Mouse (Mus musculus): ENCODE data around the gene Capza1. TPM values are rescaled to one million over a fixed set of nuclear protein-coding genes. Genes with fewer than 3 reads are reported as not detected.
A peak's percentile ranks its signal among the peaks of the same experiment; 100 is the strongest.

Gene Capza1
- polyA plus RNA-seq, 1 experiment from 2014 or later = 109 TPM

DNA sequence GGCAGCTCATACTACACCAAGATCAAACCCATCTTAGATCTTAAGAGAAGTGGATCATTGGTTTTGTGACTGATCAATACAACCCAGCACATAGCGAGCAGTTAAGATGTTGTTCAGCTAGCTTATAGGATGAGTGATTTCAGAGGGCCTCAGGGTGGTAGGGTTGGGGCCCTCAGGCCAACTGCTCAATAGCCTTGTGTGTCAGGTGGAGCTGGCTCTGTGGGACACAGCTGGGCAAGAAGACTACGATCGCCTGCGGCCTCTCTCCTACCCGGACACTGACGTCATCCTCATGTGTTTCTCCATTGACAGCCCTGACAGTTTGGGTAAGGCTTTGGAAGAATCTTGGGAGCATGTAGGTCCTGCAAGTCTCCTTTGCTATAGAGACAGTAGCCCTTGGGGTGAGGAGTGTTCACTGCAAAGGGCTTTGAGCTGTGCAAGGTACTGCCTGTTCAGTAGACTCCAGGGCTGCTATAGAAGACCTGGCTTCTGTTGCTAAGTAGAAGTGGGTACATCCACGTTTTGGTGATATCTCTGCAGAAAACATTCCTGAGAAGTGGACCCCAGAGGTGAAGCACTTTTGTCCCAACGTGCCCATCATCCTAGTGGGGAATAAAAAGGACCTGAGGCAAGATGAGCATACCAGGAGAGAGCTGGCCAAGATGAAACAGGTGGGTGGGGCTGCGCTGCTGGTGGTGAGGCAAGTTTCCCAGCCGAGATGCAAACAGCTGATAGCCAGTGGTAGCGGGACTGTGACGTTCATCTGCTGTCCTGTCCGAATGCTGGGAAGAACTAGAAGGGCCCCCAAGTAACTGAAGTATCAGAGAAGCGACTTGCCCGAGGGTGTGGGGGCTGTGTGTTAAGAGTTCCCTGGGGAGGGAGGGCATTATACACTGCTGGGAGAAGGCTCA is 71.7 kb downstream of the Capza1 start:
- peaks cover 44% of the 10 kb centered on the region for H3K36me3 ChIP-seq (ENCODE audit: control insufficient read depth, insufficient read depth)
- no peak overlapping the region for H3K4me3 ChIP-seq (ENCODE audit: low read depth, low read length)
- peaks cover 21% of the 10 kb centered on the region for H3K4me1 ChIP-seq (replicated peaks; ENCODE audit: control insufficient read depth, insufficient read depth, low read length)
- no peak for ATAC-seq
- H3K4me2 ChIP-seq (replicated peaks; ENCODE audit: low read depth) = peak overlapping the region; percentile 13; the same call in 1 of the 2 replicates
- H3K9me3 ChIP-seq (ENCODE audit: control insufficient read depth) = no peaks in the 10 kb centered on the region
- H3K9ac ChIP-seq (ENCODE audit: low read depth, low read length) = no peak overlapping the region
- no peaks in the 10 kb centered on the region for H3K27me3 ChIP-seq (replicated peaks; ENCODE audit: control insufficient read depth, insufficient read depth, low read length)
- TF ChIP-seq CTCF (IDR thresholded peaks at IDR 0.05; ENCODE audit: low read depth) = no peak
- H3K27ac ChIP-seq (ENCODE audit: low read depth, low read length) = peak overlapping the region; percentile 46
- 45% methylated on average over 15 of the region's 15 CpGs for WGBS

DNA sequence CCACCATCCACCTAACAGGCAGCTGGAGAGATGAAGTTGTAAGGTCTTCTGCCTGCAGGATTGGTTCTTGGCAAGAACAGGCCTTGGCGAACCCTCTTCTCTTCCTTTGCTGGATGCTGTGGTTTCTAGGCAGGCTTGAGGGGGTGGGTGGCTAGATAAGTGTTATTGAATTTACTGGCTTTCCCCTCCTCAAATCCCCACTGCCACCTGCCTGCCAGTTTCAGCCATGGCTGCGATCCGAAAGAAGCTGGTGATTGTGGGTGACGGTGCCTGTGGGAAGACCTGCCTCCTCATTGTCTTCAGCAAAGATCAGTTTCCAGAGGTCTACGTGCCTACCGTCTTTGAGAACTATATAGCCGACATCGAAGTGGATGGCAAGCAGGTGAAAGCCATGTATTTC is 72.6 kb downstream of the Capza1 start:
- Histone ChIP-seq H3K36me3 (ENCODE audit: control insufficient read depth, insufficient read depth) (peaks cover 36% of the 10 kb centered on the region), H3K27me3 (replicated peaks; ENCODE audit: control insufficient read depth, insufficient read depth, low read length) (no peaks in the 10 kb centered on the region), H3K9ac (ENCODE audit: low read depth, low read length) (no peak overlapping the region), H3K9me3 (ENCODE audit: control insufficient read depth) (no peaks in the 10 kb centered on the region), H3K4me2 (replicated peaks; ENCODE audit: low read depth) (peak overlapping the region; percentile 86), H3K4me1 (replicated peaks; ENCODE audit: control insufficient read depth, insufficient read depth, low read length) (peaks cover 21% of the 10 kb centered on the region), H3K4me3 (ENCODE audit: low read depth, low read length) (no peak overlapping the region), H3K27ac (ENCODE audit: low read depth, low read length) (peak overlapping the region; percentile 93; the same call in 1 of the 2 replicates)
- ATAC-seq = no peak
- TF ChIP-seq CTCF (IDR thresholded peaks at IDR 0.05; ENCODE audit: low read depth) = no peak
- WGBS = 83% methylated on average over 8 of the region's 8 CpGs

DNA sequence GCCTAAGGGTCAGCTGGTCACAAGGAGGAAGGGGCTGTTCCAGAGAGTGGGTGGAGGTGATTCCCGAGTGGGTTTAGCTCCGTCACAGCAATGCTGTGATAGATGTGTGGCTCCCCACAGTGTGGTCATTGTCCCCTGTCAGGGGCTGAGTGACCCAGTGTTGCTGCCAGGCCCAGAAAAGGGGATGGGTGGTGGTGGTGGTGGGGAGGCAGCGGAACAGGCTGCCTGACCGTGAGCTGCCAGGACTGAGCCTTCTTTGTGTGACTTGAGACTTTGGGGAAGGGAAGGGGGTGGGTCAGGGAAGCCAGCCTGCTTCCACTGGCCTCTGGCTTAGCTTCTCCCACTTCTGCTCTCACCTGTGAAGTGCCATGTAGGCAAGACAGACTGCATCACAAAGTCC is 73.3 kb downstream of the Capza1 start:
- Histone ChIP-seq H3K27ac (ENCODE audit: low read depth, low read length) (peak overlapping the region; percentile 93), H3K4me2 (replicated peaks; ENCODE audit: low read depth) (peak overlapping the region; percentile 86), H3K36me3 (ENCODE audit: control insufficient read depth, insufficient read depth) (peaks cover 32% of the 10 kb centered on the region), H3K4me1 (replicated peaks; ENCODE audit: control insufficient read depth, insufficient read depth, low read length) (peaks cover 21% of the 10 kb centered on the region), H3K9ac (ENCODE audit: low read depth, low read length) (peak overlapping the region; percentile 37; the same call in 1 of the 2 replicates), H3K9me3 (ENCODE audit: control insufficient read depth) (no peaks in the 10 kb centered on the region), H3K27me3 (replicated peaks; ENCODE audit: control insufficient read depth, insufficient read depth, low read length) (no peaks in the 10 kb centered on the region), H3K4me3 (ENCODE audit: low read depth, low read length) (peak overlapping the region; percentile 80; the same call in 1 of the 2 replicates)
- WGBS = 38% methylated on average over 4 of the region's 4 CpGs
- TF ChIP-seq CTCF (IDR thresholded peaks at IDR 0.05; ENCODE audit: low read depth) = no peak
- no peak for ATAC-seq

DNA sequence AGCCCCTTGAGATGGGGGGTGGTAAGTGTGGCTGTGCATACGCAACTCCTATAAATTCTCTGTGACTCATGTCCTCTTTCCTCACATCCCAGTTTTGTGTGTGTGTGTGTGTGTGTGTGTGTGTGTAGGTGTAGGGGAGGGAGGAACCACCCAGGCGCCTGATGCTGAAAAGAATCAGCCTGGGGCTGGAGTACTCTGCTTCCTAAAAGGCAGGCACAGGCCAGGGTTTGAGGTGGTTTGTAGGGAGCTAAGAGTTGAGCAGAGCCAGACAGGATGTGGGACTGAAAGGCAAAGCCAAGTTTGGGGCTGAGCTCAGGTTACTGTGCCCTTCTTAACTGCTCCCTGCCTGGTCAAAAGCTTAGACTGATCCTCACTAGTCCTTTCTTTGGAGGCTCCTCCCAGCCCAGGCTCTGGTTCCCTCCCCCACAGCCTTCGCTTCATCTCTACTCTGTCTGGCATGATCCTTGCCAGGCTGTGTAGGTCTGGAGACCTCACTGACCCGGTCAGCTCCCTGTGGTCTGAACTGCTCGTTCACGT is 73.8 kb downstream of the Capza1 start:
- Histone ChIP-seq H3K27ac (ENCODE audit: low read depth, low read length) (peak overlapping the region; percentile 93), H3K9me3 (ENCODE audit: control insufficient read depth) (no peaks in the 10 kb centered on the region), H3K4me1 (replicated peaks; ENCODE audit: control insufficient read depth, insufficient read depth, low read length) (peaks cover 21% of the 10 kb centered on the region), H3K27me3 (replicated peaks; ENCODE audit: control insufficient read depth, insufficient read depth, low read length) (no peaks in the 10 kb centered on the region), H3K4me2 (replicated peaks; ENCODE audit: low read depth) (peak overlapping the region; percentile 86), H3K4me3 (ENCODE audit: low read depth, low read length) (peak overlapping the region; percentile 80), H3K9ac (ENCODE audit: low read depth, low read length) (peak overlapping the region; percentile 92), H3K36me3 (ENCODE audit: control insufficient read depth, insufficient read depth) (peaks cover 30% of the 10 kb centered on the region)
- no peak for TF ChIP-seq CTCF (IDR thresholded peaks at IDR 0.05; ENCODE audit: low read depth)
- ATAC-seq = 0 out of 2 replicates have a peak, but pooled peaks have one; percentile 2
- 22% methylated on average over 6 of the region's 6 CpGs for WGBS

DNA sequence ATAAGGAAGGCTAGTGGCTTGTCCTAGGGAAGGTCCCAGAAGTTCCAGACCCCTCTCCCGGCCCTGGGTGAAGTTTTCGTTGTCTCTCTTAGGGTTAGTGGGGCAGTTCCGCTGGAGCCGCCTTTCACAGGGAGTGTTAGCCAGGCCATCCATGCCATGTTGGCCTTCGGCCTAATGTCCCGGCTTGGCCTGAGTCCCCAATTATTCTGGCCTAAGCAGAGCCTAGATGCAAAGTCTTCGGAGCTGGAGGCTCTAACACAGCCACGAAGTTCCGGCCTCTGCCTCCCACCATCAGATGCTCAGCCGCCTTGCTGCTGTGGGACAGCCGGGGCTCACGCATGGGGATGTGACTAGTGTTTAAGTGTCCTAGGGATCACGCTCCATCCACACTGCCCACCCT is 74.5 kb downstream of the Capza1 start:
- peak overlapping the region; percentile 80 for H3K4me3 ChIP-seq (ENCODE audit: low read depth, low read length)
- no peak for TF ChIP-seq CTCF (IDR thresholded peaks at IDR 0.05; ENCODE audit: low read depth)
- H3K36me3 ChIP-seq (ENCODE audit: control insufficient read depth, insufficient read depth) = peaks cover 24% of the 10 kb centered on the region
- H3K4me1 ChIP-seq (replicated peaks; ENCODE audit: control insufficient read depth, insufficient read depth, low read length) = peaks cover 17% of the 10 kb centered on the region
- ATAC-seq = no peak
- no peaks in the 10 kb centered on the region for H3K27me3 ChIP-seq (replicated peaks; ENCODE audit: control insufficient read depth, insufficient read depth, low read length)
- H3K9ac ChIP-seq (ENCODE audit: low read depth, low read length) = peak overlapping the region; percentile 92
- H3K27ac ChIP-seq (ENCODE audit: low read depth, low read length) = peak overlapping the region; percentile 93
- peak overlapping the region; percentile 86 for H3K4me2 ChIP-seq (replicated peaks; ENCODE audit: low read depth)
- H3K9me3 ChIP-seq (ENCODE audit: control insufficient read depth) = no peaks in the 10 kb centered on the region
- WGBS = 36% methylated on average over 13 of the region's 13 CpGs

DNA sequence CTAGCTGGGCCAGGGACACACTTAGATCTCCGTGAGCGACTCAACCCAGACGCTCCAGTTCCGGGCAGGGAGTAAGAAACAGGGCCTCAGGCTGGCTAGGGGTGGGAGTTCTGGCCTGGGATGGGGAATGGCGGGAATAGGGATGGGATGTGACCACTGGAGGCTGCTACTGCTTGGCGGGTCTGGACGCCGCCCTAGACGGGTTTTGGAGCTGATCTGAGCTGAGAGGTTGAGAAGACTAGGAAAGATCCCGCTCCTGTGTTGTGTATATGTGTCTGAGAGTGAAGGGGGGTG is 75.0 kb downstream of the Capza1 start:
- WGBS = 4% methylated on average over 10 of the region's 10 CpGs
- H3K27me3 ChIP-seq (replicated peaks; ENCODE audit: control insufficient read depth, insufficient read depth, low read length) = no peaks in the 10 kb centered on the region
- peaks cover 24% of the 10 kb centered on the region for H3K36me3 ChIP-seq (ENCODE audit: control insufficient read depth, insufficient read depth)
- H3K9ac ChIP-seq (ENCODE audit: low read depth, low read length) = peak overlapping the region; percentile 92
- TF ChIP-seq CTCF (IDR thresholded peaks at IDR 0.05; ENCODE audit: low read depth) = no peak
- H3K4me3 ChIP-seq (ENCODE audit: low read depth, low read length) = peak overlapping the region; percentile 80
- H3K4me2 ChIP-seq (replicated peaks; ENCODE audit: low read depth) = peak overlapping the region; percentile 86
- H3K4me1 ChIP-seq (replicated peaks; ENCODE audit: control insufficient read depth, insufficient read depth, low read length) = peaks cover 12% of the 10 kb centered on the region
- no peaks in the 10 kb centered on the region for H3K9me3 ChIP-seq (ENCODE audit: control insufficient read depth)
- ATAC-seq = peak; percentile 4; the same call in 1 of the 2 replicates
- H3K27ac ChIP-seq (ENCODE audit: low read depth, low read length) = peak overlapping the region; percentile 93

Data from intestine, postnatal 0 days (tissue).